Mouse (Mus musculus) spleen, postnatal 36 days (tissue): ENCODE data around the gene Ptpre.

Experiments used
- DNase-seq, 2 experiments: peaks; one replicate each; pipeline ENCODE4 v3.0.0; 2022; ENCODE audit warnings: low spot score in 2 of 2, mixed read lengths in 1 of 2

Gene Ptpre

GRCm38 (mm10) chr7:135723672-135724341, 186.5 kb downstream of the Ptpre start:
- DNase-seq = no peak

- no peak for DNase-seq
Observed at GRCm38 (mm10) chr7:135726707-135727106, 189.4 kb downstream of the Ptpre start.

GRCm38 (mm10) chr7:135728038-135728437, 190.8 kb downstream of the Ptpre start:
- no peak for DNase-seq

GRCm38 (mm10) chr7:135734379-135734778, 197.1 kb downstream of the Ptpre start:
- DNase-seq = no peak

- DNase-seq = no peak
Observed at GRCm38 (mm10) chr7:135734911-135735646, 197.8 kb downstream of the Ptpre start.
